Mouse (Mus musculus) midbrain, embryonic 14.5 days (tissue): Measurements from ENCODE around the gene Gm49342. TPM values are rescaled to one million over a fixed set of nuclear protein-coding genes. Genes with fewer than 3 reads are reported as not detected.
"Not testable (repeated sequence)": the region's sequence is repeated elsewhere in the genome, so short reads cannot be mapped to it uniquely, and the experiment has no call there.

ENCODE experiments used
- ATAC-seq: fragments of 200-750 bp; cut with Nextera tagmentation; 2 replicates; pipeline ENCODE4 v1.8.0; 2017; ENCODE audit warnings: moderate number of reproducible peaks, moderate library complexity; ENCODE audit not compliant: low FRiP score, low TSS enrichment
- DNase-seq: peaks from one replicate; pipeline ENCODE4 v3.0.0-alpha.2; 2015
- H3K27ac ChIP-seq: fragments of 300-500 bp; sonication (generic); replicated peaks from 2 replicates; pipeline ENCODE4 v1.5.1; 2014; ENCODE audit warnings: mild to moderate bottlenecking, low read depth, low read length, moderate library complexity
- H3K27me3 ChIP-seq: fragments of 300-500 bp; sonication (generic); 2 replicates; pipeline ENCODE4 v1.6.1; 2014; ENCODE audit warnings: low read length, control low read depth, mixed read lengths; ENCODE audit not compliant: control insufficient read depth, insufficient read depth
- H3K36me3 ChIP-seq: fragments of 300-500 bp; sonication (generic); 2 replicates; pipeline ENCODE4 v1.6.1; 2014; ENCODE audit warnings: low read length, control low read depth; ENCODE audit not compliant: control insufficient read depth, insufficient read depth
- H3K4me1 ChIP-seq: fragments of 300-500 bp; sonication (generic); 2 replicates; pipeline ENCODE4 v1.6.1; 2014; ENCODE audit warnings: mild to moderate bottlenecking, antibody characterized with exemption, low read length, control low read depth; ENCODE audit not compliant: control insufficient read depth, insufficient read depth
- H3K4me2 ChIP-seq: fragments of 300-500 bp; sonication (generic); 2 replicates; pipeline ENCODE4 v1.6.1; 2014; ENCODE audit warnings: mild to moderate bottlenecking, low read length, moderate library complexity
- H3K4me3 ChIP-seq: fragments of 300-500 bp; sonication (generic); replicated peaks from 2 replicates; pipeline ENCODE4 v1.5.1; 2014; ENCODE audit warnings: low read depth, low read length
- H3K9ac ChIP-seq: fragments of 300-500 bp; sonication (generic); replicated peaks from 2 replicates; pipeline ENCODE4 v1.6.1; 2014; ENCODE audit warnings: mild to moderate bottlenecking, low read length, moderate library complexity
- H3K9me3 ChIP-seq: fragments of 300-500 bp; sonication (generic); 2 replicates; pipeline ENCODE4 v1.6.1; 2016; ENCODE audit warnings: low read length, control low read depth, mixed read lengths; ENCODE audit not compliant: control insufficient read depth
- whole genome bisulfite sequencing: fragments of 180-500 bp; shearing (Covaris S2); extraction: QIAGEN DNeasy Blood & Tissue Kit; methylation state at CpG from one replicate; pipeline ENCODE4 v1.1.7; 2014; 5-methylcytosine and 5-hydroxymethylcytosine counted together
- polyA plus RNA-seq: library from polyadenylated mRNA; unstranded; fragments of >200 nt; fragmentation: Nextera tagmentation; extraction: Ambion mirVana; gene quantifications from 2 replicates; pipeline ENCODE4 v1.2.1, GENCODE M21; 2014

Gm49342 gene
- polyA plus RNA-seq, 1 experiment from 2014 or later, result 0.95 TPM

GRCm38 (mm10) chr14:50930377-50930753 lies 14.0 kb upstream of the Gm49342 start:
- no peaks in the 10 kb centered on the region for H3K27me3 ChIP-seq
- H3K27ac ChIP-seq, result peak overlapping the region; percentile 87
- peaks cover 34% of the 10 kb centered on the region for H3K36me3 ChIP-seq
- H3K4me2 ChIP-seq, result peak overlapping the region; percentile 89
- H3K4me1 ChIP-seq, result peaks cover 23% of the 10 kb centered on the region
- no peaks in the 10 kb centered on the region for H3K9me3 ChIP-seq
- ATAC-seq (peak; percentile 52), DNase-seq (no peak)
- under 1% methylated on average over 38 of the region's 38 CpGs for WGBS
- H3K4me3 ChIP-seq, result peak overlapping the region; percentile 98
- peak overlapping the region; percentile 97 for H3K9ac ChIP-seq

- H3K4me2 ChIP-seq, result peak within 1 kb of the TSS; percentile 89
- peak within 1 kb of the TSS; percentile 97 for H3K9ac ChIP-seq
- H3K27ac ChIP-seq, result peak within 1 kb of the TSS; percentile 87
- under 1% methylated on average over 68 of the region's 68 CpGs for WGBS
- ATAC-seq (peak; percentile 100), DNase-seq (peak; percentile 99)
- H3K4me3 ChIP-seq, result peak within 1 kb of the TSS; percentile 98
- H3K4me1 ChIP-seq, result peaks cover 19% of the 10 kb centered on the region
- H3K36me3 ChIP-seq, result peaks cover 34% of the 10 kb centered on the region
- H3K27me3 ChIP-seq, result no peaks in the 10 kb centered on the region
- H3K9me3 ChIP-seq, result no peaks in the 10 kb centered on the region
Observed at GRCm38 (mm10) chr14:50930754-50931492, 13.4 kb upstream of the Gm49342 start, which contains the start of the genes Pip4p1 and Pnp. Gene Pip4p1, minus strand, starts transcription at chr14:50930856. Gene Pnp, plus strand, starts transcription at chr14:50931082.

- DNase-seq (peak; percentile 19), ATAC-seq (no peak)
- Histone ChIP-seq H3K9me3 (no peaks in the 10 kb centered on the region), H3K27ac (peak overlapping the region; percentile 83), H3K9ac (peak overlapping the region; percentile 57), H3K27me3 (no peaks in the 10 kb centered on the region), H3K4me1 (peaks cover 15% of the 10 kb centered on the region; the same call in 1 of the 2 replicates), H3K4me2 (peak overlapping the region; percentile 75), H3K4me3 (peak overlapping the region; percentile 98), H3K36me3 (peaks cover 28% of the 10 kb centered on the region)
- 11% methylated on average over 12 of the region's 12 CpGs for WGBS
Observed at GRCm38 (mm10) chr14:50931493-50932020, 12.8 kb upstream of the Gm49342 start.

GRCm38 (mm10) chr14:50936649-50937048 lies 7.7 kb upstream of the Gm49342 start:
- H3K4me3 ChIP-seq, result no peak overlapping the region
- ATAC-seq, result no peak
- 60% methylated on average over 1 of the region's 1 CpGs for WGBS

GRCm38 (mm10) chr14:50938119-50938908 lies 6.0 kb upstream of the Gm49342 start:
- DNase-seq, result no peak
- no peaks in the 10 kb centered on the region for H3K9me3 ChIP-seq
- 90% methylated on average over 3 of the region's 3 CpGs for WGBS
- no peaks in the 10 kb centered on the region for H3K36me3 ChIP-seq
- ATAC-seq, result no peak
- H3K27ac ChIP-seq, result no peak overlapping the region
- no peak overlapping the region for H3K9ac ChIP-seq
- H3K4me2 ChIP-seq, result no peak overlapping the region
- no peak overlapping the region for H3K4me3 ChIP-seq
- no peaks in the 10 kb centered on the region for H3K4me1 ChIP-seq
- no peaks in the 10 kb centered on the region for H3K27me3 ChIP-seq

More at GRCm38 (mm10) chr14:50936649-50937048, 7.7 kb upstream of the Gm49342 start:
- Histone ChIP-seq H3K9ac (no peak overlapping the region), H3K4me1 (peaks cover 2% of the 10 kb centered on the region; the same call in 1 of the 2 replicates), H3K27ac (no peak overlapping the region), H3K27me3 (no peaks in the 10 kb centered on the region), H3K36me3 (no peaks in the 10 kb centered on the region), H3K4me2 (no peak overlapping the region), H3K9me3 (no peaks in the 10 kb centered on the region)
- no peak for DNase-seq

- no peak overlapping the region for H3K4me3 ChIP-seq
- no peak overlapping the region for H3K9ac ChIP-seq
- DNase-seq (no peak), ATAC-seq (no peak)
- no peaks in the 10 kb centered on the region for H3K27me3 ChIP-seq
- H3K4me1 ChIP-seq, result no peaks in the 10 kb centered on the region
- no peak overlapping the region for H3K4me2 ChIP-seq
- 47% methylated on average over 2 of the region's 2 CpGs for WGBS
- H3K36me3 ChIP-seq, result no peaks in the 10 kb centered on the region
- H3K9me3 ChIP-seq, result no peaks in the 10 kb centered on the region
- no peak overlapping the region for H3K27ac ChIP-seq
Observed at GRCm38 (mm10) chr14:50938940-50939339, 5.4 kb upstream of the Gm49342 start.

GRCm38 (mm10) chr14:50944668-50945033 lies 334 bp downstream of the Gm49342 start:
- WGBS, result 1% methylated on average over 15 of the region's 15 CpGs
- not testable (repeated sequence) for H3K27me3 ChIP-seq, H3K4me1 ChIP-seq, H3K9me3 ChIP-seq, H3K36me3 ChIP-seq
- Histone ChIP-seq H3K4me2 (peak overlapping the region; percentile 53), H3K9ac (peak overlapping the region; percentile 51), H3K4me3 (peak overlapping the region; percentile 34), H3K27ac (peak overlapping the region; percentile 81)
- DNase-seq (peak; percentile 73), ATAC-seq (peak; percentile 96)

GRCm38 (mm10) chr14:50945081-50945480 lies 764 bp downstream of the Gm49342 start:
- not testable (repeated sequence) for H3K27me3 ChIP-seq, H3K4me1 ChIP-seq, H3K9me3 ChIP-seq, ATAC-seq, DNase-seq, H3K36me3 ChIP-seq
- Histone ChIP-seq H3K4me2 (peak overlapping the region; percentile 53), H3K4me3 (peak overlapping the region; percentile 34), H3K27ac (peak overlapping the region; percentile 81), H3K9ac (peak overlapping the region; percentile 51)
- 11% methylated on average over 6 of the region's 6 CpGs for WGBS
